Mouse (Mus musculus): ENCODE results near the gene Hectd2. TPM values are rescaled to one million over a fixed set of nuclear protein-coding genes. Genes with fewer than 3 reads are reported as not detected.

Hectd2 gene
- polyA plus RNA-seq, 1 experiment: 0.09 TPM

DNA sequence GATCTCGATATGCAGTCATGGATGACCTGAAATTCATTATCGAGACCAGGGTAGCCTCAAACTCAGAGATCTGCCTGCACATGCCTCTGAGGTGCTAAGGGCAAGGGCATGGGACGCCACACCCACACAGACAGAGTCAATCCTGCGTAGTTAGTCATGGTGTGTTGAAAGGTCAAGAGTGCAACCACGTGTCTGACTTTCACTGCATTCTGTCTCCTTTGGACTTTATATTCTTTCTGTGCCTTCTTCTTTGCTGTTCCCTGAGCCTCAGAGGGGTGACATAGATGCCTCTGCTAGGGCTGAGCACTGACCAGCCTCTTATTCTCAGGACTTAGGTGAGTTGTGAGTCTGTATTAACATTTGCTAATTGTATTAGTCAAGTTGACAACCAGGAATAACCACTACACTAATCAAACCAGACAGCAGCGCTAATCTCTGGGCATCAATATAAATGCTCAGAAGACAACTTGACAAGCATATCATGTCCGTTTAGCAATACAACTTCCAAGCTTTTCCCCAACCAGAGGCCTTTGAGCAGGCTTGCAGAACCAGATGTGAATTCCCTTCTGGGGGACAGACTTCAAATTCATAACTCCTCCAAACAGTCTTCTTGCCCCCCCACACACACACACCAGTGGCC lies 83.6 kb downstream of the Hectd2 start:
- H3ac ChIP-seq (ENCODE audit: control insufficient read depth, insufficient read length, low read depth): no peak overlapping the region
- H3K36me3 ChIP-seq (ENCODE audit: control insufficient read depth, insufficient read depth): no peaks in the 10 kb centered on the region
- no peaks in the 10 kb centered on the region for H3K27me3 ChIP-seq (ENCODE audit: control insufficient read depth, insufficient read depth, insufficient read length)
- H3K79me3 ChIP-seq (ENCODE audit: low read depth): no peaks in the 10 kb centered on the region
- H3K4me3 ChIP-seq (ENCODE audit: insufficient read depth, poor library complexity, severe bottlenecking): no peak overlapping the region
- TF ChIP-seq MYOG (IDR thresholded peaks at IDR 0.05; ENCODE audit: control insufficient read depth, extremely low read depth, insufficient read length) (no peak), MAX (IDR thresholded peaks at IDR 0.05) (no peak), FOSL1 (IDR thresholded peaks at IDR 0.05; ENCODE audit: insufficient read depth, low read length, poor library complexity, severe bottlenecking) (no peak), MYOD1 (IDR thresholded peaks at IDR 0.05; ENCODE audit: control insufficient read depth, insufficient read length, low read depth) (no peak), CTCF (IDR thresholded peaks at IDR 0.05; ENCODE audit: control insufficient read depth, insufficient read depth, insufficient read length) (no peak), CEBPB (IDR thresholded peaks at IDR 0.05; ENCODE audit: low read depth) (no peak), USF1 (IDR thresholded peaks at IDR 0.05; ENCODE audit: low read depth) (no peak)
- H3K79me2 ChIP-seq (ENCODE audit: control insufficient read depth, insufficient read depth): no peaks in the 10 kb centered on the region

DNA sequence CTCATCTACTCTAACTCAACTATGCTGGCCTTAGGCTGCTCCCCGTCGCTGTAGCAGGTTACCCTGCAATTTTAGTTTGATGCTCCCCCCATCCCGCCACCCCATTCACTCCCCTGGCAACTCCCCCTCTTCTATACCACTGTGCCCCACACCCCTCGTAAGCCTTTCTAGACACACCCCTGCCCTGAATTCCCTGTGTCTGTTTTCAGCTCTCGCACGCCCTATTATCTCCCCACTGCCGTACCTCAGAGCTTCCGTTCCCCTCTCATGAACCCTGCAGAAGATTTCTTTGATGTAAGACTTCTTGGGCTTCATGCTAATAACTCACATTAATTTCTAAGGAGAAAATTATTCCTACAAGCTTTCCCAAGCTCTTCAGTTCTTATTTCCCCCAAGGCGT lies 84.6 kb downstream of the Hectd2 start:
- Histone ChIP-seq H3K79me3 (ENCODE audit: low read depth) (no peaks in the 10 kb centered on the region), H3K79me2 (ENCODE audit: control insufficient read depth, insufficient read depth) (no peaks in the 10 kb centered on the region), H3K36me3 (ENCODE audit: control insufficient read depth, insufficient read depth) (no peaks in the 10 kb centered on the region), H3ac (ENCODE audit: control insufficient read depth, insufficient read length, low read depth) (no peak overlapping the region), H3K27me3 (ENCODE audit: control insufficient read depth, insufficient read depth, insufficient read length) (no peaks in the 10 kb centered on the region), H3K4me3 (ENCODE audit: insufficient read depth, poor library complexity, severe bottlenecking) (no peak overlapping the region)
- no peak for TF ChIP-seq USF1 (IDR thresholded peaks at IDR 0.05; ENCODE audit: low read depth)
- TF ChIP-seq CEBPB (IDR thresholded peaks at IDR 0.05; ENCODE audit: low read depth): no peak
- TF ChIP-seq MYOD1 (IDR thresholded peaks at IDR 0.05; ENCODE audit: control insufficient read depth, insufficient read length, low read depth): no peak

GRCm38 (mm10) chr19:36641128-36641527 lies 86.7 kb downstream of the Hectd2 start:
- Histone ChIP-seq H3K36me3 (ENCODE audit: control insufficient read depth, insufficient read depth) (no peaks in the 10 kb centered on the region), H3ac (ENCODE audit: control insufficient read depth, insufficient read length, low read depth) (no peak overlapping the region), H3K27me3 (ENCODE audit: control insufficient read depth, insufficient read depth, insufficient read length) (no peaks in the 10 kb centered on the region), H3K79me3 (ENCODE audit: low read depth) (no peaks in the 10 kb centered on the region), H3K4me3 (ENCODE audit: insufficient read depth, poor library complexity, severe bottlenecking) (no peak overlapping the region), H3K79me2 (ENCODE audit: control insufficient read depth, insufficient read depth) (no peaks in the 10 kb centered on the region)
- TF ChIP-seq CEBPB (IDR thresholded peaks at IDR 0.05; ENCODE audit: low read depth): no peak
- TF ChIP-seq USF1 (IDR thresholded peaks at IDR 0.05; ENCODE audit: low read depth): no peak
- TF ChIP-seq FOSL1 (IDR thresholded peaks at IDR 0.05; ENCODE audit: insufficient read depth, low read length, poor library complexity, severe bottlenecking): no peak
- TF ChIP-seq MYOG (IDR thresholded peaks at IDR 0.05; ENCODE audit: control insufficient read depth, extremely low read depth, insufficient read length): no peak
- TF ChIP-seq CTCF (IDR thresholded peaks at IDR 0.05; ENCODE audit: control insufficient read depth, insufficient read depth, insufficient read length): no peak
- TF ChIP-seq MYOD1 (IDR thresholded peaks at IDR 0.05; ENCODE audit: control insufficient read depth, insufficient read length, low read depth): no peak
- TF ChIP-seq MAX (IDR thresholded peaks at IDR 0.05): no peak

DNA sequence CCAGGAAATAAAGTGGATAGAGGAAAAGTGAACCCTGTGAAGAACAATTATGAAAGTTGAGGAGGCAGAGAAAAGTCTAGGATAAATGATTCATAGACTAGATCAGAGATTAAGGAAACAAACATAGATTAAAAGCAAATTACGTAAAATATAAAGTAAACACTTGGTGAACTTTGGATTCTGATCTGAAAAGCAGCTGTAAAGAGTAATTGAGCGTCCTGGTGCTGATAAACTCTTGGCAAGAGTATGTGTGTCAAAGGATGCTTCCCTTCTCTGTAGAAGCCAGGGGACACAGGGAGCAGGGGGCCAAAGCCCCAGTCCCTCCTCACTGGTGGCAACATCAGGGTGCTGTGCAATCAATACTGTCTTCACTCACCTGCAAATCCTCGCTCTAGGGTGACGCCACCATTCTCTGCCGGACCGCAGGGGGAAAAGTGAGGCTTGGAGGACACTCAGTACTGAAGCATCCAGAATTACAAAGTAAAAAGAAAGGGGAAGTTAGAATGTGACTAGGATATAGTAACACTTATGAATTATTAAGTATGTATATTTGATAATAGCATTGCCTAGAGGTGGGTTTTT lies 91.0 kb downstream of the Hectd2 start:
- Histone ChIP-seq H3K79me3 (ENCODE audit: low read depth) (no peaks in the 10 kb centered on the region), H3ac (ENCODE audit: control insufficient read depth, insufficient read length, low read depth) (no peak overlapping the region), H3K27me3 (ENCODE audit: control insufficient read depth, insufficient read depth, insufficient read length) (no peaks in the 10 kb centered on the region), H3K36me3 (ENCODE audit: control insufficient read depth, insufficient read depth) (no peaks in the 10 kb centered on the region), H3K79me2 (ENCODE audit: control insufficient read depth, insufficient read depth) (no peaks in the 10 kb centered on the region), H3K4me3 (ENCODE audit: insufficient read depth, poor library complexity, severe bottlenecking) (no peak overlapping the region)
- no peak for TF ChIP-seq MYOG (IDR thresholded peaks at IDR 0.05; ENCODE audit: control insufficient read depth, extremely low read depth, insufficient read length)
- TF ChIP-seq CEBPB (IDR thresholded peaks at IDR 0.05; ENCODE audit: low read depth): no peak
- no peak for TF ChIP-seq CTCF (IDR thresholded peaks at IDR 0.05; ENCODE audit: control insufficient read depth, insufficient read depth, insufficient read length)
- TF ChIP-seq USF1 (IDR thresholded peaks at IDR 0.05; ENCODE audit: low read depth): no peak
- TF ChIP-seq FOSL1 (IDR thresholded peaks at IDR 0.05; ENCODE audit: insufficient read depth, low read length, poor library complexity, severe bottlenecking): no peak
- no peak for TF ChIP-seq MYOD1 (IDR thresholded peaks at IDR 0.05; ENCODE audit: control insufficient read depth, insufficient read length, low read depth)
- TF ChIP-seq MAX (IDR thresholded peaks at IDR 0.05): no peak

DNA sequence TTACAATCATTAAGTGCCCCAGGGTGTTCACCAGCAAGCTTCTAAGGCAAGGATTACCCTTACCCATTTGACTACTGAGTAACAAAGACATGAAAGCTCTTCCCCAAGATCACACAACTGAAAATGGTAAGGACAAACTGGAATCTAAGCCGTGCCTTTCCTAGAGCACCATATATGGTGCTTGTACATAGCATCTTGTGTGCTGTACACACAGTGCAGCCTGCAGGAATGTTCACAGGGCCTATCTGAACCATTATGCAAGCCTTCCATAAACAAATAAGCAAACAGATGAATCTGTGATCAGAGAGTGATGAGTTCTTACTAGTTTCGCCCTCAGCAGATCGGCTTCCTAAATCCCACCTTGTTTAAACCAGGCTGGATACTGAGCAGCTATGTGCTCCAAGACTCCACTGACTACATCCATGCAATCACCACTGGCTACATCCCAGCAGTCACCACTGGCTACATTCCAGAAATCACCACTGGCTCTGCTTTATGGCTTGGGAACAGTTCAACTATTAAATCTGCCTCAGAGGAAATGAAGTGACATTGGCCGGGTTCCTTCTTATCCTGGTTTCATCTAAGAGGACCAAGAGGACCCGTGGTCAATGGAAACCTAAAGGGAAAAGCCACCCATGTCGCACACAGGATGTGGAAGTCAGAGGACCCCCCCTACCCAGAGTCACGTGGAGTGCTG lies 91.8 kb downstream of the Hectd2 start:
- Histone ChIP-seq H3K27me3 (ENCODE audit: control insufficient read depth, insufficient read depth, insufficient read length) (no peaks in the 10 kb centered on the region), H3ac (ENCODE audit: control insufficient read depth, insufficient read length, low read depth) (no peak overlapping the region), H3K79me2 (ENCODE audit: control insufficient read depth, insufficient read depth) (no peaks in the 10 kb centered on the region), H3K4me3 (ENCODE audit: insufficient read depth, poor library complexity, severe bottlenecking) (no peak overlapping the region), H3K36me3 (ENCODE audit: control insufficient read depth, insufficient read depth) (no peaks in the 10 kb centered on the region), H3K79me3 (ENCODE audit: low read depth) (no peaks in the 10 kb centered on the region)
- no peak for TF ChIP-seq MAX (IDR thresholded peaks at IDR 0.05)
- TF ChIP-seq FOSL1 (IDR thresholded peaks at IDR 0.05; ENCODE audit: insufficient read depth, low read length, poor library complexity, severe bottlenecking): no peak
- TF ChIP-seq CTCF (IDR thresholded peaks at IDR 0.05; ENCODE audit: control insufficient read depth, insufficient read depth, insufficient read length): no peak
- no peak for TF ChIP-seq MYOG (IDR thresholded peaks at IDR 0.05; ENCODE audit: control insufficient read depth, extremely low read depth, insufficient read length)
- TF ChIP-seq USF1 (IDR thresholded peaks at IDR 0.05; ENCODE audit: low read depth): no peak

All from C2C12 (cell line).